Mouse (Mus musculus) heart, postnatal 25 days (tissue): ENCODE measurements around the gene Ttc27. TPM values are rescaled to one million over a fixed set of nuclear protein-coding genes. Genes with fewer than 3 reads are reported as not detected.
A peak's percentile ranks its signal among the peaks of the same experiment; 100 is the strongest.

Source experiments
- DNase-seq: peaks from one replicate; pipeline ENCODE4 v3.0.0; 2022; ENCODE audit warnings: low spot score
- intact Hi-C: fragments of 180-260 bp; cut with DNase I; formaldehyde crosslinking; loops from one replicate; pipeline ENCODE4 v1.15.1; 2025
- total RNA-seq, 2 experiments: library from RNA; stranded (reverse); gene quantifications; 2 replicates each; pipeline ENCODE4 v1.2.3; 2021

Ttc27 gene
- total RNA-seq, 2 experiments from 2014 or later: 13.6 to 15.7 TPM

DNA sequence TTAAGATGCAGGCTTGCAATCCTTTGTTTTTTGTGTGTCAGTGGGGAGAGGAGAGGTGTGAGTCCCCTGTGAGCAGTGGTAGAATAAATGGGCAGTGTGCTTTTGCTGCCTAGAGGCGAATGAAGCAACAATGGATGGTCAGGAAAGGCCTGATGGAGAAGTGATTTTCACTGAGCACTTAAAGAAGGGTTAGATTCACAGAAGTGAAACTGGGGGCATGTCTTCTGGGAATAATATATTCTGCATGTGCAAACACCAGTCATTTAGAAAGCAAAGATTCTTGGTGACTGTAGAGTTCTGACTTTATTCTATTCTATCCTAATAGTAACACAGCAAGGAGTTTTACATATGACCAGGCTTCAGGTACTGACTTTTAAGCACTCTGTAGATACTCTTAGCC lies 90.8 kb downstream of the Ttc27 start:
- intact Hi-C loops: loop anchor here (5.0 kb wide), 1 partner anchor 729 kb away; no protein-coding TSS in a partner anchor
- no peak for DNase-seq

DNA sequence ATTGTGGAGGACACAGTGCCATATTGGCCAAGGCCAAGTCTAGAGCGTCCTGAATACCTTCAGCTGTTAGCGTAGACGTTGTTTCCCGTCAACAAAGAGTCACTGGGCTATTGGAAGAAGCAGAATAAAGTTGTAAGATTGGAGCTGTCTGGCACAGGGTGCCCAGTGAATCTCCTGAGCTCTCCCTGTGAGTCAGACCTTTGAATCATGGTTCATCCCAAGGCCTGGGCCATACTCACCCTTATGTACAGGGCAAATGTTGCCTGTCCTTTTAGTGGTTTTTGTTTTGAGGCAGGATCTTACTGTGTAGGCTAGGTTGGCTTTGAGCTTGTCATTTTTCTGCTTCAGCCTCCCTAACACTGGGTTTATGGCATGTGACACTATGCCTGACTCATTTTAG lies 91.4 kb downstream of the Ttc27 start:
- intact Hi-C loops: loop anchor here (5.0 kb wide), 1 partner anchor 728 kb away; no protein-coding TSS in a partner anchor
- DNase-seq: no peak

DNA sequence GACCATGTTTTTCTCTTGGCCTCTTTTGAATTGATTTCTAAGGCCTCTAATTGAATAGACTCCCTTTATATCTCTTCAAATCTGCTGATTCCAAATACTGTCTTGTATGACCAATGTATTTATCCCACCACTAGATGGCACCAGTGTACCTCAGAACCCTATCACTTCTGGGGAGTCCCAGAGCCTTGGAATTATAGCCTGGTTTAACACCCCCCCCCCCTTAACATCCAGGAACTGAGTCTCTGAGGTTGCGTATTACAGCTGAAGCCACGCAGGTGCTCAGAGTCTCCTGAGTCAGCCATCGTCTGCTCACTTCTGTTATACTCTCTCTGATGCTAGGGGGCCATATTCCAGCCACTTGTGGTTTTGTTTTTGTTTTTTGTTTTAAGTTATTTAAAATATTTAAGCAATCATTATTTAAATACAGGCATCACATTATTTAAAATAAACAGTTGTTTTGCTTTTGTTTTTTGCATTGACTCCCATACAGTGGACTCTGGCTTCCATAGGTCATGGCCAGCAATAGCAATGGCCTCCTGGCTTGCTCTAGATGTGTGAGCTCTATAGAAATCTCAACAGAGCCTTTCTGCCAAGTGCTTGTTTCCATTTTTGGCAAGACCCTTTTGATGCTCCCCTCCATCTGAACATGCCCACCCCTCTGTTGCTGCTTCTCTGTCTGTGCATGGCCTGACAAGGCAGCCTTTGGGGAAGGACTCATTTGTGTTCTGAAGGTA lies 93.5 kb downstream of the Ttc27 start:
- DNase-seq: no peak

DNA sequence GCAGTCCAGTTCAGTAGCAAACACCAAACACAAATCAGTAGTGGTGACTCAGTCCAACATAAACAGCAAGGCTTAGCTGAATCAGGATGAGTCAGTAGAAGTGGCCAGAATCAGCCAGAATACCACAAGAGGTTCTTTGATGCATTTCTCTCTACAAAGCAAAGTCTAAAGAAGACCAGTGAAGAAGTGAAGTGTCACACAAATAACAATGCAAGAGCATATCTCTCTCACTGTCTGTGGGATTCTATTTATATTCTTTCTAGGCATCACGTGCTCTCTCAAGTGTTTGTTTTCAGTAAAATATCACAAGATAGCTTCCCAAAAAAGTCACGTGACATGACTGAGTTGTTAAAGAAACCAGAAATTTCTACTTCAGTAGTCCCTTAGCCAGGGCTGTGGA lies 102.2 kb downstream of the Ttc27 start:
- intact Hi-C loops: loop anchor here (10.0 kb wide), 1 partner anchor 565 kb away; no protein-coding TSS in a partner anchor
- no peak for DNase-seq

More for the DNA sequence above, 93.5 kb downstream of the Ttc27 start:
- intact Hi-C loops: loop anchor here (1.0 to 10.0 kb wide), 3 partner anchors 194 to 574 kb away; partner anchors contain the start of gene Ltbp1

DNA sequence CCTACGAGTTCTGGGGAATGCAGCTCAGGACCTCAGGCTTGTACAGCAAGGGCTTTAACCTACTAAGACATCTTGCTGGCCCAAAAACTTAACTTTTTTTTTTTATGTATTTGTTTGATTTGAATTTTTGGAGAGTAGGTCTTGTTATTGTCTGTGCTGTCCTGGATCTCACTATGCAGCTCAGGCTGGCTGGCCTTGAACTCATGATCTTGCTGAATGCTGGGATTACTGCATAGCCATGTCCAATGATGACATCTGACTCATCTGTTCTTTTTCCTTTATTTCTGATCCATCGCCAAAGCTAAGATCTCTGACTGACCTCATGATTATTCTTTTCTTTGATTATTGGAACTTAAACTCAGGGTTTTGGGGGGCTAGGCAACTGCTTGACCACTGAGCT lies 113.3 kb downstream of the Ttc27 start:
- no peak for DNase-seq
- intact Hi-C loops: no loop called here

DNA sequence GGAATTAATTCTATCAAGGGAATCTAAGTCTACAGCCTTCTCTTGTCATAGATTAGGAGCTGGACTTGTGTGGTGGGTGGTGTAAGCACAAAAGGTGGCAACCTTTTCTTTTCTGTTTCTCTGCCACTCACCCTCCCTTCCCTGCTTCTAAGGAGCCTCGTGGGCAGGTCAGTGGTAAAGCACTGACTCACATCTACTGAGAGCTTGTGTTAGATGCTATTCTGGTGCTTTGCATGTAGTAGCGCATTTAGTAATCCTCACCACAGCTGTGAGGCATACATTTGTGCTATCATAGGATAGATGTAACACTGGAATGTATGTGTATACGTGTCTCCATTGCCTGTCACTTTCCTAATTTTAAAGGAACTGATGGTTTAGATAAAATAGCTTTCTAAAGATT lies 124.2 kb downstream of the Ttc27 start:
- intact Hi-C loops: no loop called here

DNA sequence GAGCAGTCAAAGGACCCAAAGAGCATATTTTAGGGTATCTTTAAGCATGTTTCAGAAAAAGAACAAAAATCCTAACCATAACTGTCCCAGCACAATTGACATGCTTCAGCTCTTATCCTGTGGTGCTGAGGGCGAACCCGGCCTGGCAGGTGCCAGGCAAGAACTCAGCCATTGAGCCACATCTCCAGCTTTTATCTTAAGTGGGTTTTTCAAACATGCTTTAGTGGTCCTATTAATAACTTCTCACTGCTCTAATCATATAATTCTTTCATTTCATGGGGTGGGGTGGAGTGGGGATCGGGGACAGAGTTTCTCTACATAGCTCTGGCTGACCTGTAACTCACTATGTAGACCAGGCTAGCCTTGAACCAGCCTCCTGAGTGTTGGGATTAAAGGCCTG lies 125.1 kb downstream of the Ttc27 start:
- intact Hi-C loops: no loop called here
- no peak for DNase-seq

More for the DNA sequence above, 124.2 kb downstream of the Ttc27 start:
- DNase-seq: no peak

DNA sequence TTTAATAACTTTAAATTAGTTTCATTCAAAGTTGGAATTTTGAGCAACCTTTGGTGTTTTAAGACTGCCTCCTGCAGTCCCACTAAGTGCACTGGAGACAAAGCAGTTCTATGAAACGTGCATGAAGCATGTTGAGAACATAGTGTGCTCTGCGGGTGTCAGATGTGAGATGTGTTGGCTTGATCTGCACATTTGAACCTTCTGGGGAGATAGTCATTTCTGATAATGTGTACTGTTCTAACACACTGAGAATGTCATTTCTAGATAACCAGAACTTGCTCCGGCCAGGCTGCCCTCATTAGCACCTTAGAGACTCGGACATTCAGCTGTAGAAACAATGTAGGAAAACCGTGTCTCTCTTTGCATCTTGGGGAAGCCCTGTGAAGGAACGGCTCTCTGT lies 126.0 kb downstream of the Ttc27 start:
- no peak for DNase-seq
- intact Hi-C loops: no loop called here

DNA sequence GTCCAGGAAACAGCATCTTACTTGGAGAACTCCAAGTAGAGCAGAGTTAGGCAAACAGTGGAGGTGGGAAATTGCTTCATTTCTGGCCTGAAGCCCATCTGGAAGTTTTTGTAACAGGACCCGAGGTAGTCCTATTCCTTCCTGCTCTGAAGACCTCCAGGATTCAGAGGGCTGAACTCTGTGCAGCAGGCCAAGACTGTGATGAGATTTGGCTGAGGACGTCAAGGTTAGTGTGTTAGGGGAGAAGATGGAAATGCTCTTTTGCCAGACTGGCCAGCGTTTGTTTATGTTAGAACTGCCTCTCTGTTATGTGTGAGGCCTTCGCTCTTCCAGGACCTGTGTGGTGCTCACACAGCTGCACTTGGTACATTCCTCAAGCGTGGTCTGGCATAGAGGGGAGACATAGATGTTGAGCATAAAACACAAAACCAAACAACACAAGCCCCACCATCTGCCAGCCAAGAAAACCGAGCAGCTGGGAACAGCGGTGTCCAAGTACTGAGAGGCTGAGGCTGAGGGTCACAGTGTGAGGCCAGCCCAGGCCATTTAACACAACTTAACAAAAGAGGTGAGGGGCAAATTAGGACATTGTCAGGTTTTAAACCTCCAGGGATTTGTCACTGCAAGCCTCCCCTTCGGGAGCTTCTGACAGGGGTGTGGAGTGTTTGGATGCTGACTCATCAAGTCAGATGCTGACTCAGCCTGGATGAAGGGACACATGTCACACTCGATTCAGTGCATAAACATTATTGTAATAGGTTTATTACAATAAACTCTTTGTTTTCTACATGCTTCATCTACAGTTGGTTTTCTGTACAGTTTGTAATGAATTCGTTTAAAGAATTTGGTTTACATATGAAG lies 128.7 kb downstream of the Ttc27 start:
- intact Hi-C loops: loop anchor here (2.0 kb wide), 1 partner anchor 23 kb away; no protein-coding TSS in a partner anchor

DNA sequence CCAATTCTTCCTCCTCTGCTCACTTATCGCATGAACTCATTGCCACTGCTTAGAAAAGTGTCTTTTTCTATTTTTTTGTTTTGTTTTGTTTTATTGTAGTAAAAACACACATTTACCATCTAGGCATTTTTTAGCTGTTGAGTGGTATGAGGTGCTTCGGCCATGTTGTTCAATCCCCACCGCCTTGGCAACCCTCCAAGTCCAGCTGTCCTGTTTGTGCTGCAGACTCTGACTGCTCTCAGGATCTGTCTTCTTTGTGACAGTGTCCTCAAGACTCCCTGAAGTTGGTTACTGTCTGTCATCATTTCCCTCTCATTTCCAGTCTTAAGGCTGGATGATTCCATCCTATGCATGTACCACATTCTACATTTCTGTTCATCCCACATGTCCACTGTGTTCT lies 132.7 kb downstream of the Ttc27 start:
- intact Hi-C loops: no loop called here
- DNase-seq: no peak

More for the DNA sequence above, 128.7 kb downstream of the Ttc27 start:
- peak; percentile 52 for DNase-seq

DNA sequence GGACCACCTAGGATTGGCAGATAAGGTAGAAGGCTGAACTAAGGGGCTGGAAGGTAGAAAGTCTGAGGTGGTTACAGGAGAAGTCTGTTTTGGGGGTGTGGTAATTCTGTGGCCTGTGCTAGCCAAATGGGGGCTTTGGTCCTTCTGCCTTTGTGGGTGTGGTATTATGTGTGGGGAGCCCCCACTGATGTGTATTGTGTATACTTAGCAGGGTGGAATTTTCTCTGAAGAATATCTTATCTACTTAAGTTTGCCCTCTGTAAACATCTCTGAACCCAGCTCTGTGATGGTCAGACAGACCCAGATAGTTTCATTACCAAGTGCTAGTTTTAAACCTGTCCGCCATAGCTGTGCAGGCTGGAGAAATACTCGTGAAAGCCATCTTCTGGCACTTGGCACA lies 141.8 kb downstream of the Ttc27 start:
- intact Hi-C loops: no loop called here
- no peak for DNase-seq

DNA sequence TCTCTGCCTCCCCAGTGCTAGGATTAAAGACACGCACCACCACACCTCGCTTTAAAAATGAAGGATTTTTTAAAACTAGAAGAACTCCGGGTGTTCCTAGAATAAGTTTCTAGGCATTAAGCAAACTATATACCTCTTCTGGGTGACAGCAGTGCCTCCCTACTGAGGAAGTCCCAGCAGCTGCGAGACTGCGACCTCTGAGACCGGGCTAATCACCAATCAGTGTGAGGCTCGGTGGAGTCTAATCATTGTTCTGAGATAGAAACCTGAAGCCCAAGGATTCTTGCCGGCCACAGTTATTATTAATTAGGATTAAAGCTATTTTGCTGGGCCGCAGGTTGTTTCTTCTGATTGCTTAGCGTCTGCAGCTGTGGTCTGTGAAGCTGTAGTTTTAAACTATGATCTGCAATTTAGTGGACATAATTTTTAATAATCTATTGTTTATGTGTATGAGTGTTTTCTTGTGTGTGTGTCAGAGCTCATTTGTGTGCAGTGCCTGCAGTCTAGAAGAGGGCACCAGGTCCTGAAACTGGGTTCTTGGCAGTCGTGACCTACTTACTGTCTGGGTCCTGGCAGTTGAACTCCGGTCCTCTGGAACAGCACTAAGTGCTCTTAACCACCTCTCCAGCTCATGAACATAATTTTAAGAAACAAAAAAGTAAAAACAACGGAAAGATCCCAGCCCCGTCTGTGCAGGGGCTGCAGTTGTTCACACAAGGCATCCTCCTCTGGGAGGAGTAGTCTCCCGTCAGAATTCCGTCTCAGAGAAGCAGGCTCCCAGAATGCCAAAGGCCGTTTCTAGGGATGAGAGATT lies 142.9 kb downstream of the Ttc27 start:
- intact Hi-C loops: no loop called here
- no peak for DNase-seq

DNA sequence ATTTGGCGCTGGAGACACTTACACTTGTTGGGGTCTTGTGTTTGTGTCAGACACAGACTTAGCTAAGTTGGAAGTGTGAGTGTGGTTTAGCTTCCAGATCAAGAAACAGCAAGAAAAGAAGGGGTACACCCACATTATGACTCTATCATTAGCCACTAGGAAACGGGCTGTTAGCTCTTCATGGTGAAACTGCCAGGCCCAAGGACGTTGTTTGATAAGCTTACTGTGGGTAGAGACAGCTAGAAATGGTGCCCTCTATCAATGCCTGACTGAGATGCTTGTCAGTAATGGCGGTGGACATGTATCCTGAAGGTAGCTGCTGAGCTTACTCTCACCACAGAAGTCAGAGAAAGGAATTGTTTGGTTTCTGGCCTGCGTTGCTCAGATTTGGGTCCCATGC lies 146.3 kb downstream of the Ttc27 start:
- intact Hi-C loops: no loop called here
- DNase-seq: no peak

DNA sequence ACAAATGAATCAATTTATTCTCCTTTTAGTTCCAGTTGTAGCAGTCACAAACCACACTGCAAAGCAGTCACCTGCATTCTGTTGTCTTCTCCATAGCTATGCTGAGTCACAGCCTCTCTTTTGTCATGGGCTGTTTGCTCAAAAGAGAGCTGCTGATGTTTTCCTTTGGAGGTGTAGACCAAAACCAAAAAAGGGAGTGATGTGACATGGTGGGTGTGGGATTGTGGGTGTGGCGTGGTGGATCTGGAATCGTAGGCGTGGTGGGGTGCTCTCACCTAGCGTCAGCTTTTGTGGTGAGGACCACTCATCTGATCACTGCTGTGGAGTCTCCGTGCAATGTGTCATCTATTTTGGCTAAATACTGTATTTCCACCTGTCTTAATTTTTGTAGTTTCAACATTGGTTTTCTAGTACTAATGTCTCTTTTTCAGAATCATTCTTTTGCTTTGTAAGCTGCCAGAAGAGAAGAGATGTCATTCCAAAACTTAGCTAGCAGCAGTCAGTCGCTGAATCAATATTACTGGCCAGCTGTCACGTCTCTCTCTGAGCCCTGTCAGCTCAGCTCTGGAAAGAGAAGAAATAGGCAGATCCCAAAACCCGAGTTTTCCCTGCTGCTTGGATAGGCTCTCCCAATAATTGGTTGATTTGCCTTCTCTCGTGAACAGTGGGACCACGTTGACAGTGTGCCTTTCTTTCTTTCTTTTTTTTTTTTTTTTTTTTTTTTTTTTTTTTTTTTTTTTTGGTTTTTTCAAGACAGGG lies 147.4 kb downstream of the Ttc27 start:
- intact Hi-C loops: no loop called here
- no peak for DNase-seq

DNA sequence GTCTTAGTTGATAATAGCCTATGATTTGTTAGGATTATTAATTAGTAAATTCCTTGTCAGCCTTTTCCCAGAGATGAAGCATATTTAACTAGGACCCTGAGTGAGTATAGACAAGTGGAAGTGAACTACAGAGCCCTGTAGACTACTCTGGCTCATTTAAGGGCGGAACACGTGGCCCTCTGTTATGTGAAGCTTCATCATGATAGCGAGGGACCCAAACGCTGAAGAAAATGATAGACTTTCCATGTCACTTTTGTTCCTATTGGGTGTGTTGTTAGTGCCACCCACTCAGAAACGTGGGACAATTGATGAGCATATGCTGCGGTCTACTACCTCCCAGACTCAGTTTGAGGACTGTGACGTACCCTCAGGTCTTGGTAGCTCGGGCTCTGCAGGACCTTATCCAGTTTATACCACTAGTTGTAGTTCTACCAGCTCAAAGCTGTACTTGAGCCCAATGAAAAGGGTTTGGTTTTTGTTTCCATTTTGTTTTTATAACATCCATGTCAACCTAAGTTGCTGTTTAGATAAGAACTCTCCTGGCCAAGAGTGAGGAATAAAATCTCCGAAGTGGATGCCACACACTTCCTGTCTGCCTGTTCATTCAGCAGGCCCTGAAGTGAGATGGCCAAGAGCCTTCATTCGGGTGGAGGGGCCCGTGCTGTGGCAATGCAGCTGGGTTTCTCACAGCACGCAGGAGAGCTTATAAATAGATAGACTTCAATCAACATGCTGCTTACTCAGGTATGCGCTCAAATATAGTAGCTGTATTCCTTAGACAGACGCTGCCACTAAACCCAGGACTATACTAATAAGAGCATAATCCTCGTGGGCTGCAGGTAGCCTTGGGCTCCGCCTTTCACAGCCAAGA lies 148.4 kb downstream of the Ttc27 start:
- intact Hi-C loops: no loop called here
- DNase-seq: no peak

DNA sequence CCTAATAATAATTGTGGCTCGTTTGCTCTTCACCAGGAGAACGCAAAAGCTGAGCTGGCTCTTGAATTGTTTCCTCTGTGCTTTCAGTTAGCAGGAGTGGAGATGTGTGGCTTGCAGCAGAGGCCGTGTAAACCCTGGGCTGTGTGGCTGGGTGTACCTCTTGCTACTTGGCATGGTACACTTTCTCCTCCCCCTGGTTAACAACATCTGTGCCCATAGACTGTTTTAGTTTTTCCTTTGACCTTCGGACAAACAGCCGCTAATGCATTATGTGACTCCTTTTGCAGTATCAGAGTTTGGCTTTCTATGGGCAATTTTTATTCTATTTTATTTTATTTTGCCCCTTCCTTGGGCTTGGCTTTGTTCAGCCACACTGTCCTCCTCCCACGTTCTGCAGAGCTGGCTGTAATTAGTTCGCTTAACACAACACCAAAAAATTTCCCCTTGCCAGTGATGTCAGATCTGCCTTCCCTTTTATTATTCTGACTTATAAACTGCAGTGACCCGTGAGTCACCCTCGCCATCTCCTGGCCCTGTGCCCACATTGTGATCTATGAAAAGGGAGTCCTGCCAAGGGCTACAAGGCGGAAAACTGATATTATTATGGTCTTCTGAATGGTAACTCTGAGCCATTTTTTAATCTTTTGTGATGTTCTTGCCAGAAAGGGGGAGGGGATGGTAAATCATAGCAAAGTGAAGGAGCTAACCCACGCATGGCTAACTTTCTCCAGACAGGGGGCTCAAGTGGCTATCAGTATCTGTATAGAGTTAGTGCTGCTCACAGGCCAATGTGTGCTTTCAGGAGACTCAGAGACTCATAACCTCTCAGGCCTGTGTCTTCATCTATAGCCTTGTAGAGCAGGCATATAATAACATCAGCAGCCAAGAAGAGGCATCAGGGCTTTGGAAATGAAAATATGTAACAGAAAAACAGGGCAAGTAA lies 149.3 kb downstream of the Ttc27 start:
- peak; percentile 71 for DNase-seq
- intact Hi-C loops: no loop called here

DNA sequence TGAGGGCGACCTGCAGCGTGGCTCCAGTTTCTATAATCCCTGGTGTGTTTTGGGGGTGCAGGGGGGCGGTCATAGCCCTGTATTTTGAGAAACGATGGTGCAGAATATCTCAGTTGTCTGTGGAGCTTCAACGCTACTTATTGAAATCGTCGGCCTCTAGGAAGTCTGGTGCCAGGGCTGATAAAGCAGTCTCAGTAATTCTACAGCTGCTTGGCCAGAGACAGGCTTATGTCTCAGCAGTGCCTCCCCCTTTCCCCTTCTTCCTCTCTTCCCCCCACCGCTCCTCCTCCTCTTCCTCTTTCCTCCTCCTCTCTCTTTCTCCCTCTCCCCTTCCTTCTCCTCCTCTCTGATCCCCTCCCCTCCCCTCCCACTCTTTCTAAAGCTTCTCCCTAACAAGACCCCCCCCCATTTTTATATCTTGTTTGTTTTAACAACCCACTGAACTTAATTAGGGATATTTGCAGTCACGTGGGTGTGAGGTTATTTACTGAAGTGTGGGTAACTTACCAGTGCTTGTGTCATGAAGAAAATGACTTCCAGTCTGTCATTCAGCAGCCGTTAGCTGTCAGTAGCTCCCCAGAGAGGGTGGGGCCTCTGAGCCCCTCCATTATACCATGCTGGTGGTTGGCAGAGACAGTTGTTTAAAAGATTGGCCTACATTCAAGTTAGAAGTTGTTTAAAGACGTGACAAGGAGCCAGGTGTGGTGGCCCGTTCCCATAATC lies 150.8 kb downstream of the Ttc27 start:
- DNase-seq: no peak
- intact Hi-C loops: loop anchor here (2.0 kb wide), 1 partner anchor 22 kb away; no protein-coding TSS in a partner anchor
